Mouse (Mus musculus): Measurements from ENCODE around the gene Fam53b.

Gene Fam53b

DNA sequence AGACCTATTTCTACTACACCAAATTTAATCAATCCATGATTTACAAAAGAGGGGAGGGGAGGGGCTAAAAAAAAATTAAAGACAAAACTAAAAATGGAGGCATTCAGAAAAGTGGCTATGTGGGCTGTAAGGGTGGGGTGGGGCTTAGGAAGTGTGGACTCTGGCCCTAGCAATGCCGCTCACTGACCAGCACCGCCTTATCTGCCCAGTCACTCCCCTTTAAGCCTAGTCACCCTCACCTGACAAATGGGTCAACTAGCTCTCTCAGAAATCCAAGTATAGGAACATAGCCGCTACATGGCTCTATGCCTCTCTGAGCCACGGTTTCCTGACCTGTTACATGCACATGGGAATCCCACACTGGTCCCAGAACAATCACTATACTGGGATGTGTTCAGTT is 26.7 kb downstream of the Fam53b start:
- no peak for DNase-seq

GRCm38 (mm10) chr7:132786522-132786921 is 27.2 kb downstream of the Fam53b start:
- DNase-seq, result no peak

DNA sequence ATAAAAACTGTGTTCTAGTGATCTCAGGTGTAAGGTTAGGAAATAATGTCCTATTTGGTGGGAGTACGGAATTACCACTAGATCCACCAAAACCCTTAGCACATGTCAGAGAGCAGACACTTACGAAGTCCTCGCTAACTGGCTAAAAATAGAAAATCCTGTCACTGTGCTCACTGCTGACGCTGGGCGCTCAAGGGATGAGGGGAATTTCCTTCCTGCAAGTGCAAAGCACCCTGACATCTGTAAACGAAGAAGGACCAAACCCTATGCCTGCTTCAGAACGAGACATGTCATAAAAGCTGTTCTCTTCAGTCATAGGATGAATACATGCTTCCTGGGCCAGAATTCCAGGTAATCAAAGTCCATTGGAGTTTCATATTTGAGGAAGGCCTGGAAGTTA is 27.7 kb downstream of the Fam53b start:
- no peak for DNase-seq

GRCm38 (mm10) chr7:132784101-132784500 is 29.6 kb downstream of the Fam53b start:
- DNase-seq, result no peak

DNA sequence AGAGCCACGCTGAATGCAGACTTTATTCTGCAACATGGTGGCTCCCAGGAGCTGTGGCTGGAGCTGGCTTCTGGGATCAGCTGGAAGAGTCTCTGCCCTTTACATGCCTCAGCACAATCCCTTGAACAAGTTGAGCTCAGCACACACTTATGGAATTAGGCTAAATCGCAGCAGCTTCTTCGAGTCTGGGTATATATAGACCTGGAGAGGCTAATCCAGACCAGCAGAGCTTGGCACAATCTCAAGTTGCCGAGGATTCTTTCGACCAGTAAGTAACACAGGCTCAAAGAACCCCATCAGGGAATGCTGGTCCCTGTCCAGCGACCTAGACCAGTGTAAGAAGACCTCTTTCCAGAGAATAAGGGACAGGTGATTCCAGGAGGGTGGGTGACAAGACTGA is 31.8 kb downstream of the Fam53b start:
- peak; percentile 57 for DNase-seq

GRCm38 (mm10) chr7:132781130-132781814 is 32.4 kb downstream of the Fam53b start:
- no peak for DNase-seq

DNA sequence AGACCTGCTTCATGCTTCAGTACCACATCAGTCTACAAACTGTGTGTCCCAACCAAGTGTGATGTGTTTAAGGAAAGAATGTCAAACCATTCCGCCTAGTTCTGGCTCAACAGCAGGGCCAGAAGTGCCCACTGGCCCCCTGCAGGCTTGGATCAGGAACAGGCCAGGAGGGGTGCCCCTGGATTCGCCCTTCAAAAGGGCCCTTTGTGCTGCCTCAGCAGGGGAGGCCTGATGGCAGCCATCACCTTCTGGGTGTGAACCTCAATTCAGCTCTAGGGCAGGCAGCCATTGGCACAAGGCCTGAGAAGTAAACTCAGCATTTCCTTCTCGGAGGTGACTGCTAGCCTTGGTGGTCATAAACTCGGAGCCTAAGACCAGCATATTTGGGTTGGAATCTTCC is 33.1 kb downstream of the Fam53b start:
- DNase-seq, result peak; percentile 51

- DNase-seq, result no peak
These were observed 35.1 kb downstream of the Fam53b start for GRCm38 (mm10) chr7:132778630-132779029.

DNA sequence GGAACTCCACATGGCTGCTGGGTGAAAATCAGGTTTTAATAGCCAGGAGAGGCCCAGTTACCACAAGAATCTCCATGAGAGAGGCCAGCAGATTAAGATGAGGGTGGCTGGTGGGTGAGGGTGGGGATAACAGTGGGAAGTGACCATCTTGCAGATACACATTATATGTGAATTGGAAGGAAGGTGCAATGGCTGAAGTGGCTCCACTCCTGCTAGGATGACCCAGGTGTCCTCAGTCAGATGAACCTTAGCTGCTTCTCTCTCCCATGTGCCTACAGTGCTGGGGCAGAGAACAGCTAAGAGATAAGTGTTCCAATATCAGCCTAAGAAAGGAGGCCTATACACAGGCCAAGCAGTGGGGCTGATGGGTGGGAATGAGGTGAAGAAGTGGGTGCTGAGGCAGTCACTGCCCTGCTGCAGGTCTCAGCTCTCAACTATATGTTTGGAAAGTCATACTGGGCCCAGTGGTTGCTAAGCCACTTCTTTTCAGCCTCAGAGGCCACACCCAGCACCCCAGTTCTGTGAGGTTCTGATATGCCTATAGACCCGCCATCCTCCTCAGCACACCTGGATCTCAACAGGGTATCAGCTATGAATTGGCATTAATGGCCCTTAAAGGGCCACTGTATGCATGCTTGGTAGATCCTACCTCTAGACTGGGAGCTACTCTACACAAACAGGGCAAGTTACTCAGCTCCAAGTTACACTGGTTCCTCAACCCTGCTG is 35.8 kb downstream of the Fam53b start:
- no peak for DNase-seq

- no peak for DNase-seq
These were observed 36.6 kb downstream of the Fam53b start for GRCm38 (mm10) chr7:132777117-132777516.

DNA sequence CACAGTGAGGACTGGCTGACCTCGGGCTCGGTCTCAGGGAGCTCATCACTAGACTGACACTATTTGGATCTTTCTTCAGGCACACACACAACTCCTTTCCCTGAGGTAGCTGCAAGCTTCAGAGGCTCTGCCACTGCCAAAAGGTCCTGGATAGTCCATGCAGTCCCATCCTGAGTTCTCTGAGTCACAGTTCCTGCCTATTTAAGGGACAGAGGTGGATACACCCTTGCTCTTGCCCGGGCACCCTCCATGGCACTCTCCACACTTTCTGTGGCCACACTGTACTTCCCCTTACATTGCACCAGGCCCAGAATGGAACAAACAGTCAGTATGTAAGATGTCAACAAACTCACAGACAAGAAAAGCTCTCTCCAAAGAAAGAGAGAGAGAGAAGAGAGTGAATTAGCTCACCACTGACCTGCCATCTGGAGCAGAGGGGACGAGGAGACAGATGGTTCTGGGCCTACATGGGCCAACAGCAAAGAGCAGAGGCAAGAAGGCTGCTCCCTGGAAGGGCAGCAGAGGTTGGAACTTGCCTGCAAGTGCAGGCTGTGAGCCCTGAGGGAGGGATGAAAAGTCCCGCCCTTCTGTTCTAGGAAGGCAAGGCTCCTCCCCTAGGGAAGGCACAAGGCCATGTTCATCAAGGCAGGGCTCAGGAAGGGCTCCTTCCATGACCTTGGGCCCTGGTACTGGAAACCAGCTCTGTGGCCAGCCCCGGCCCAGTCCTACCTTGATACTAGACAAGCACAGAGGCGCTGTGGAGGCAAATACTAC is 37.2 kb downstream of the Fam53b start:
- DNase-seq, result no peak

- DNase-seq, result no peak
These were observed 37.8 kb downstream of the Fam53b start for GRCm38 (mm10) chr7:132775922-132776321.

- no peak for DNase-seq
These were observed 38.4 kb downstream of the Fam53b start for GRCm38 (mm10) chr7:132775333-132775732.

- DNase-seq, result no peak
These were observed 40.5 kb downstream of the Fam53b start for GRCm38 (mm10) chr7:132773011-132773705.

- DNase-seq, result no peak
These were observed 41.2 kb downstream of the Fam53b start for GRCm38 (mm10) chr7:132772440-132772839.

DNA sequence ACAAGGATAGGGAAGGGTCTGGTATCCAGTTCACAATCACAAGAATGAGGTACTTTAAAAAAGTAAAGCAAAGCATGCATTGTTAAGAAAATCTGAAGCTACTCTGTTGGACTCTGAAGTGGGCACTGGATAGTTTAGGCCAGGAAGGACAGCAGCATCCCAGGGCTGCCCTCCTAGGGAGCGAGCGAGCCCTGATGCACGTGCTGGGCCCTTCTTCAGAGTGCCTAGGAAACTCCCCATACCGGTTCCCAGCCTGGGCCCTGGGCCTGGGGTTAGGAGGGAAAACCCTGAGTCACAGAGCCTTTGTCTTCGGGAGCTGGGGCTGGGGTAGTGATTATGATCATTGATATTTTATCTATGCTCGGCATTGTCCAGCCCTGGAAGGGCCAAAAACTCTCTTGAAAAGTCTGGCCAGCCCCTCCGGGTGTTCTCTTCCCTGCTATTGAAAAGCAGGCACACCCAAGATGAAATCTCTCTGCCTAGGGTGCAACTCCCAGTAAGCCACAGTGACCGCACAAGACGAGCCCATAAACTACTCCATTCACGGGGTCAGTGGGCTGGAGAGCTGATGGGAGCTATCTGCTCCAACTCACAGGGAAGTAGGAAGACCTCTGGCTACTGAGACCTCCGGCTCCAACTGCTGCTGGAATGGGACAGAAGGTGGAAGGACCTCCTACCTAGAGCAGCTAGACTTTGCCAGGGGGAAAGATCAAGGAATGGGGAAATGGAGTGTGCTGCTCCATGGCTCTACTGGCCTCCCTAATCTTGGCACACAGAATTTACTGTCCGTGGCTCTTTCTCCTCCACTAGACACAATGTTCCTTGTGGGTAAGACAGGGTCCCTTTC is 45.0 kb downstream of the Fam53b start:
- no peak for DNase-seq

GRCm38 (mm10) chr7:132767999-132768370 is 45.7 kb downstream of the Fam53b start:
- DNase-seq, result no peak

DNA sequence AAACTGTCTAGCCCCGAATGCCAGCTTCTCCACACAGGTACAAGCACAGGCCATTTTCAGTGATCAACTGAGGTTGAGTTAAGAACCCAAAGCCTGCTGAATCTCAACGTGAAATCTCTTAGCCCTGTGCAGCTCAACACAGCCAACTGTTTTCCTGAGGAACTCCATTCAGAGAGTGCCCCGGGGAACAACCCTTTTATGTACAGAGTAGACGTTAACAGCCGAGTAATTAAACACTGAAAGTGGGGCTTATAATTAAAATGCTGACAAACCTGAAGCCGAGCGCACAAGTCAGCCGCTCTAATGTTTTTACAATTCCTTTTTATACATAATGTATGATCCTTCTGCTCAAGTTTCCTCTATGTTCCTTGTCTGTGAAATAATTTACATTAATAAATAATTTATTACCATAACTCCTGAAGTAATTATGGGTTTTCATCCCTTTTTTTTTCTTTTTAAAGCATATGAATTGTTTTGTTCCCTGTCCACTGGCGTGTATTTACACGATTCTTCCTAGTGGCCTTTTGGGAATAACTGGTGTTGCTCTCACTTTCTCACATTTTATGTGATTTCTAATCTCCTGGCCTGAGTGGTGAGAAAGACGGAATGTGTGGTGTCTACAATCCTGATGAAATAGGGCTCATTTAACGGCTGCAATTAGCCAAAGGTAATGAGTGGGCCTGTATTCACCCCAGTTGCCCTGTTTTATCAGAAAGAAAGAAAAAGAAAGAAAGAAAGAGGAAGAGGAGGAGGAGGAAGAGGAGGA is 46.3 kb downstream of the Fam53b start:
- DNase-seq, result no peak

DNA sequence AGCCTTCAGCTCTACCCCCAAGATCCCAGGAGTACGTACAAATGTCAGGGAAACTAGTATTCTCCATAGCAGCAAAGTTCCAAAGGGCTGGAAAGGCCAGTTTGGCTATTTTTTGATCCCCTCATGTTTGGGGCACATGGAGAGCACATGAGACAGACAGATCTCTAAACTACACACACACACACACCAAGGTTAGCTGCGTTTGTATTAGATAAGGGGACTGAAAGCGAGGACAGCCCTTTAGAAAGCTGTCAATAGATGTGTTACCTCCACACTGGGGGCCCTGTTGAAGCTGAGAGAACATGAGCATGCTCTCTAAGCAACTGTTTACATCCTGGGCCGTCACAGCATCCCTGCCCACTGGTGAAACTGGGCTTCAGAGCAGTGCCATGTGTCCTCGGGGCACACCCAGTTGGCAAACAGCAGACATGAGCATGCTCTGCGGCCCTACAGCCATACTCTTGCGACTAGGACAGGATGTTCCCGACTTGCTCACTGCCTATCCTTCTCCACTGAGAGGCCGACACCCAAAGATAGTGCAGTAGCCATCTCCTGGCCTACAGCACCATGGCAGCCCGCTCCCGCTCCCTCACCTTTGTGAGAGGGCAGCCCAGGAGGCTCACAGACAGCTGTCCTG is 47.3 kb downstream of the Fam53b start:
- DNase-seq, result no peak

- no peak for DNase-seq
These were observed 48.0 kb downstream of the Fam53b start for GRCm38 (mm10) chr7:132765629-132766186.
